Mouse (Mus musculus) embryonic facial prominence, embryonic 13.5 days (tissue): ENCODE data around the gene Tcerg1l. TPM values are rescaled to one million over a fixed set of nuclear protein-coding genes. Genes with fewer than 3 reads are reported as not detected.

Source experiments
- ATAC-seq: fragments of 200-750 bp; cut with Nextera tagmentation; 2 replicates; pipeline ENCODE4 v1.8.0; 2017; ENCODE audit warnings: low read depth; ENCODE audit not compliant: insufficient number of reproducible peaks, insufficient read depth, low FRiP score, low TSS enrichment
- H3K27ac ChIP-seq: fragments of 300-500 bp; sonication (generic); 2 replicates; pipeline ENCODE4 v1.5.1; 2015; ENCODE audit warnings: moderate library complexity, mild to moderate bottlenecking, inconsistent platforms
- H3K27me3 ChIP-seq: fragments of 300-500 bp; sonication (generic); 2 replicates; pipeline ENCODE4 v1.6.1; 2015; ENCODE audit warnings: mild to moderate bottlenecking, inconsistent platforms
- H3K36me3 ChIP-seq: fragments of 300-500 bp; sonication (generic); 2 replicates; pipeline ENCODE4 v1.6.1; 2015; ENCODE audit warnings: mild to moderate bottlenecking, inconsistent platforms
- H3K4me1 ChIP-seq: fragments of 300-500 bp; sonication (generic); 2 replicates; pipeline ENCODE4 v1.6.1; 2015; ENCODE audit warnings: inconsistent platforms
- H3K4me2 ChIP-seq: fragments of 300-500 bp; sonication (generic); 2 replicates; pipeline ENCODE4 v1.6.1; 2015; ENCODE audit warnings: moderate library complexity, mild to moderate bottlenecking, inconsistent platforms
- H3K4me3 ChIP-seq: fragments of 300-500 bp; sonication (generic); 2 replicates; pipeline ENCODE4 v1.5.1; 2015; ENCODE audit warnings: mild to moderate bottlenecking, inconsistent platforms
- H3K9ac ChIP-seq: fragments of 300-500 bp; sonication (generic); 2 replicates; pipeline ENCODE4 v1.6.1; 2015; ENCODE audit warnings: mild to moderate bottlenecking, inconsistent platforms
- H3K9me3 ChIP-seq: fragments of 300-500 bp; sonication (generic); 2 replicates; pipeline ENCODE4 v1.6.1; 2016; ENCODE audit warnings: inconsistent platforms
- WGBS: fragments of 180-500 bp; shearing (Covaris S2); methylation state at CpG from one replicate; pipeline ENCODE4 v1.1.7; 2015; ENCODE audit warnings: mixed read lengths; 5-methylcytosine and 5-hydroxymethylcytosine counted together
- polyA plus RNA-seq: library from polyadenylated mRNA; unstranded; fragments of >200 nt; fragmentation: Nextera tagmentation; extraction: Ambion mirVana; gene quantifications from 2 replicates; pipeline ENCODE4 v1.2.1, GENCODE M21; 2015

Gene Tcerg1l
- polyA plus RNA-seq, result 1.4 and 2.1 TPM in 2 replicates

GRCm38 (mm10) chr7:138397485-138398181, at the start of gene Tcerg1l:
Gene Tcerg1l, minus strand, starts transcription at chr7:138397730.
- Histone ChIP-seq H3K36me3 (no peaks in the 10 kb centered on the region), H3K27me3 (peaks cover 71% of the 10 kb centered on the region), H3K9ac (peak within 1 kb of the TSS; percentile 33; the same call in 1 of the 2 replicates), H3K4me2 (peak within 1 kb of the TSS; percentile 99), H3K4me1 (peaks cover 15% of the 10 kb centered on the region), H3K27ac (no peak within 1 kb of the TSS), H3K4me3 (peak within 1 kb of the TSS; percentile 54), H3K9me3 (no peaks in the 10 kb centered on the region)
- under 1% methylated on average over 64 of the region's 76 CpGs for WGBS
- no peak for ATAC-seq

- H3K27ac ChIP-seq, result no peak overlapping the region
- no peak for ATAC-seq
- no peak overlapping the region for H3K9ac ChIP-seq
- no peaks in the 10 kb centered on the region for H3K27me3 ChIP-seq
- no peak overlapping the region for H3K4me3 ChIP-seq
- H3K9me3 ChIP-seq, result no peaks in the 10 kb centered on the region
- no peak overlapping the region for H3K4me2 ChIP-seq
- H3K4me1 ChIP-seq, result peaks cover 4% of the 10 kb centered on the region
- H3K36me3 ChIP-seq, result no peaks in the 10 kb centered on the region
- WGBS, result 62% methylated on average over 4 of the region's 4 CpGs
These were observed 44.6 kb upstream of the Tcerg1l start for GRCm38 (mm10) chr7:138442096-138442495.

- 57% methylated on average over 4 of the region's 4 CpGs for WGBS
- H3K27ac ChIP-seq, result no peak overlapping the region
- H3K9ac ChIP-seq, result no peak overlapping the region
- no peak overlapping the region for H3K4me2 ChIP-seq
- H3K27me3 ChIP-seq, result no peaks in the 10 kb centered on the region
- H3K9me3 ChIP-seq, result no peaks in the 10 kb centered on the region
- H3K4me1 ChIP-seq, result no peaks in the 10 kb centered on the region
- no peak overlapping the region for H3K4me3 ChIP-seq
- H3K36me3 ChIP-seq, result no peaks in the 10 kb centered on the region
- ATAC-seq, result no peak
These were observed 35.0 kb upstream of the Tcerg1l start for GRCm38 (mm10) chr7:138432541-138432940.

- H3K4me1 ChIP-seq, result no peaks in the 10 kb centered on the region
- H3K27me3 ChIP-seq, result no peaks in the 10 kb centered on the region
- no peaks in the 10 kb centered on the region for H3K36me3 ChIP-seq
- H3K9ac ChIP-seq, result no peak overlapping the region
- H3K27ac ChIP-seq, result no peak overlapping the region
- ATAC-seq, result no peak
- H3K4me3 ChIP-seq, result no peak overlapping the region
- no peaks in the 10 kb centered on the region for H3K9me3 ChIP-seq
- no peak overlapping the region for H3K4me2 ChIP-seq
These were observed 33.9 kb upstream of the Tcerg1l start for GRCm38 (mm10) chr7:138431456-138431855.

GRCm38 (mm10) chr7:138429916-138430315, 32.4 kb upstream of the Tcerg1l start:
- WGBS, result 58% methylated on average over 7 of the region's 7 CpGs

GRCm38 (mm10) chr7:138428826-138429225, 31.3 kb upstream of the Tcerg1l start:
- Histone ChIP-seq H3K4me3 (no peak overlapping the region), H3K4me1 (no peaks in the 10 kb centered on the region), H3K27ac (no peak overlapping the region), H3K9me3 (no peaks in the 10 kb centered on the region), H3K27me3 (no peaks in the 10 kb centered on the region), H3K9ac (no peak overlapping the region), H3K36me3 (no peaks in the 10 kb centered on the region), H3K4me2 (no peak overlapping the region)
- no peak for ATAC-seq
- WGBS, result 44% methylated on average over 1 of the region's 1 CpGs

More at GRCm38 (mm10) chr7:138429916-138430315, 32.4 kb upstream of the Tcerg1l start:
- Histone ChIP-seq H3K36me3 (no peaks in the 10 kb centered on the region), H3K9ac (no peak overlapping the region), H3K9me3 (no peaks in the 10 kb centered on the region), H3K4me1 (no peaks in the 10 kb centered on the region), H3K27ac (no peak overlapping the region), H3K4me3 (no peak overlapping the region), H3K4me2 (no peak overlapping the region), H3K27me3 (no peaks in the 10 kb centered on the region)
- ATAC-seq, result no peak

- Histone ChIP-seq H3K9ac (no peak overlapping the region), H3K4me2 (no peak overlapping the region), H3K9me3 (no peaks in the 10 kb centered on the region), H3K4me3 (no peak overlapping the region), H3K36me3 (no peaks in the 10 kb centered on the region), H3K27me3 (no peaks in the 10 kb centered on the region), H3K27ac (no peak overlapping the region), H3K4me1 (no peaks in the 10 kb centered on the region)
- WGBS, result 24% methylated on average over 3 of the region's 3 CpGs
- no peak for ATAC-seq
These were observed 29.9 kb upstream of the Tcerg1l start for GRCm38 (mm10) chr7:138427441-138427840.

- no peaks in the 10 kb centered on the region for H3K36me3 ChIP-seq
- no peaks in the 10 kb centered on the region for H3K4me1 ChIP-seq
- H3K9me3 ChIP-seq, result no peaks in the 10 kb centered on the region
- 67% methylated on average over 5 of the region's 5 CpGs for WGBS
- H3K9ac ChIP-seq, result no peak overlapping the region
- no peak for ATAC-seq
- no peaks in the 10 kb centered on the region for H3K27me3 ChIP-seq
- H3K4me2 ChIP-seq, result no peak overlapping the region
- no peak overlapping the region for H3K4me3 ChIP-seq
- H3K27ac ChIP-seq, result no peak overlapping the region
These were observed 16.0 kb upstream of the Tcerg1l start for GRCm38 (mm10) chr7:138413496-138413895.

GRCm38 (mm10) chr7:138401641-138402040, 4.1 kb upstream of the Tcerg1l start:
- Histone ChIP-seq H3K4me2 (no peak overlapping the region), H3K9ac (no peak overlapping the region), H3K4me3 (no peak overlapping the region), H3K27me3 (peaks cover 63% of the 10 kb centered on the region), H3K36me3 (no peaks in the 10 kb centered on the region), H3K4me1 (peaks cover 15% of the 10 kb centered on the region), H3K9me3 (no peaks in the 10 kb centered on the region), H3K27ac (no peak overlapping the region)
- 88% methylated on average over 5 of the region's 5 CpGs for WGBS
- no peak for ATAC-seq

- Histone ChIP-seq H3K27ac (no peak overlapping the region), H3K27me3 (peaks cover 70% of the 10 kb centered on the region)
These were observed 3.2 kb upstream of the Tcerg1l start for GRCm38 (mm10) chr7:138400506-138401272.

GRCm38 (mm10) chr7:138398182-138398793, 758 bp upstream of the Tcerg1l start:
- Histone ChIP-seq H3K9ac (0 out of 2 replicates have a peak overlapping the region, but pooled peaks have one; percentile 33), H3K36me3 (no peaks in the 10 kb centered on the region), H3K4me2 (peak overlapping the region; percentile 99), H3K4me1 (peaks cover 15% of the 10 kb centered on the region), H3K27me3 (peaks cover 77% of the 10 kb centered on the region), H3K9me3 (no peaks in the 10 kb centered on the region), H3K27ac (no peak overlapping the region), H3K4me3 (peak overlapping the region; percentile 54)
- ATAC-seq, result no peak
- under 1% methylated on average over 21 of the region's 21 CpGs for WGBS

More at GRCm38 (mm10) chr7:138400506-138401272, 3.2 kb upstream of the Tcerg1l start:
- no peak for ATAC-seq
- Histone ChIP-seq H3K4me2 (no peak overlapping the region), H3K4me1 (peaks cover 15% of the 10 kb centered on the region), H3K36me3 (no peaks in the 10 kb centered on the region), H3K9ac (no peak overlapping the region), H3K9me3 (no peaks in the 10 kb centered on the region), H3K4me3 (no peak overlapping the region)
- 76% methylated on average over 8 of the region's 8 CpGs for WGBS
